Mouse (Mus musculus) kidney, embryonic 14.5 days (tissue): Measurements from ENCODE around the gene Ccr7. TPM values are rescaled to one million over a fixed set of nuclear protein-coding genes. Genes with fewer than 3 reads are reported as not detected.
A peak's percentile ranks its signal among the peaks of the same experiment; 100 is the strongest.

Experiments
- ATAC-seq: fragments of 200-750 bp; cut with Nextera tagmentation; 2 replicates; pipeline ENCODE4 v1.8.0; 2017; ENCODE audit warnings: moderate number of reproducible peaks, mild to moderate bottlenecking, moderate TSS enrichment, moderate library complexity; ENCODE audit not compliant: low FRiP score, low TSS enrichment
- H3K27ac ChIP-seq: fragments of 300-500 bp; sonication (generic); 2 replicates; pipeline ENCODE4 v1.5.1; 2014; ENCODE audit warnings: low read depth, mild to moderate bottlenecking, low read length, moderate library complexity, mixed read lengths
- H3K27me3 ChIP-seq: fragments of 300-500 bp; sonication (generic); 2 replicates; pipeline ENCODE4 v1.6.1; 2014; ENCODE audit warnings: mild to moderate bottlenecking, low read length; ENCODE audit not compliant: control insufficient read depth, insufficient read depth
- H3K36me3 ChIP-seq: fragments of 300-500 bp; sonication (generic); 2 replicates; pipeline ENCODE4 v1.6.1; 2014; ENCODE audit warnings: low read length, mixed read lengths; ENCODE audit not compliant: control insufficient read depth, insufficient read depth
- H3K4me1 ChIP-seq: fragments of 300-500 bp; sonication (generic); 2 replicates; pipeline ENCODE4 v1.6.1; 2014; ENCODE audit warnings: low read length, mixed read lengths; ENCODE audit not compliant: control insufficient read depth, insufficient read depth
- H3K4me2 ChIP-seq: fragments of 300-500 bp; sonication (generic); replicated peaks from 2 replicates; pipeline ENCODE4 v1.6.1; 2014; ENCODE audit warnings: low read depth, mild to moderate bottlenecking, low read length
- H3K4me3 ChIP-seq: fragments of 300-500 bp; sonication (generic); 2 replicates; pipeline ENCODE4 v1.5.1; 2014; ENCODE audit warnings: mild to moderate bottlenecking, low read length
- H3K9ac ChIP-seq: fragments of 300-500 bp; sonication (generic); 2 replicates; pipeline ENCODE4 v1.6.1; 2014; ENCODE audit warnings: low read depth, mild to moderate bottlenecking, low read length, moderate library complexity
- H3K9me3 ChIP-seq: fragments of 300-500 bp; sonication (generic); 2 replicates; pipeline ENCODE4 v1.6.1; 2016; ENCODE audit warnings: low read length; ENCODE audit not compliant: control insufficient read depth
- WGBS: fragments of 180-500 bp; shearing (Covaris S2); extraction: QIAGEN DNeasy Blood & Tissue Kit; methylation state at CpG from one replicate; pipeline ENCODE4 v1.1.7; 2014; 5-methylcytosine and 5-hydroxymethylcytosine counted together
- polyA plus RNA-seq: library from polyadenylated mRNA; unstranded; fragments of >200 nt; fragmentation: Nextera tagmentation; extraction: Ambion mirVana; gene quantifications from 2 replicates; pipeline ENCODE4 v1.2.1, GENCODE M21; 2014

The Ccr7 gene
- polyA plus RNA-seq, 1 experiment from 2014 or later = not detected

- no peaks in the 10 kb centered on the region for H3K36me3 ChIP-seq
- H3K9ac ChIP-seq = no peak overlapping the region
- H3K4me3 ChIP-seq = no peak overlapping the region
- ATAC-seq = no peak
- no peaks in the 10 kb centered on the region for H3K4me1 ChIP-seq
- H3K4me2 ChIP-seq = no peak overlapping the region
- no peak overlapping the region for H3K27ac ChIP-seq
- WGBS = 38% methylated on average over 5 of the region's 5 CpGs
- H3K9me3 ChIP-seq = no peaks in the 10 kb centered on the region
- H3K27me3 ChIP-seq = no peaks in the 10 kb centered on the region
These were observed 6.8 kb upstream of the Ccr7 start for GRCm38 (mm10) chr11:99161648-99162047.

GRCm38 (mm10) chr11:99160228-99160627 lies 5.4 kb upstream of the Ccr7 start:
- 92% methylated on average over 6 of the region's 6 CpGs for WGBS

GRCm38 (mm10) chr11:99155817-99156216 lies 940 bp upstream of the Ccr7 start:
- H3K4me2 ChIP-seq = no peak overlapping the region
- H3K27ac ChIP-seq = no peak overlapping the region
- no peaks in the 10 kb centered on the region for H3K36me3 ChIP-seq
- no peak overlapping the region for H3K4me3 ChIP-seq
- no peaks in the 10 kb centered on the region for H3K27me3 ChIP-seq
- 90% methylated on average over 9 of the region's 9 CpGs for WGBS
- H3K4me1 ChIP-seq = no peaks in the 10 kb centered on the region
- no peak overlapping the region for H3K9ac ChIP-seq
- no peaks in the 10 kb centered on the region for H3K9me3 ChIP-seq
- no peak for ATAC-seq

More at GRCm38 (mm10) chr11:99160228-99160627, 5.4 kb upstream of the Ccr7 start:
- H3K4me1 ChIP-seq = no peaks in the 10 kb centered on the region
- no peaks in the 10 kb centered on the region for H3K27me3 ChIP-seq
- no peaks in the 10 kb centered on the region for H3K9me3 ChIP-seq
- no peaks in the 10 kb centered on the region for H3K36me3 ChIP-seq
- no peak overlapping the region for H3K4me2 ChIP-seq
- no peak overlapping the region for H3K9ac ChIP-seq
- no peak for ATAC-seq
- no peak overlapping the region for H3K4me3 ChIP-seq
- no peak overlapping the region for H3K27ac ChIP-seq

- Histone ChIP-seq H3K27me3 (no peaks in the 10 kb centered on the region), H3K9ac (no peak overlapping the region), H3K9me3 (no peaks in the 10 kb centered on the region), H3K4me3 (no peak overlapping the region), H3K4me1 (peaks cover 7% of the 10 kb centered on the region), H3K27ac (no peak overlapping the region), H3K4me2 (no peak overlapping the region), H3K36me3 (no peaks in the 10 kb centered on the region)
- no peak for ATAC-seq
- WGBS = 47% methylated on average over 7 of the region's 7 CpGs
These were observed 817 bp downstream of the Ccr7 start for GRCm38 (mm10) chr11:99153767-99154753.

- Histone ChIP-seq H3K9me3 (no peaks in the 10 kb centered on the region), H3K27me3 (no peaks in the 10 kb centered on the region), H3K36me3 (no peaks in the 10 kb centered on the region), H3K9ac (no peak overlapping the region), H3K27ac (no peak overlapping the region), H3K4me1 (peaks cover 22% of the 10 kb centered on the region), H3K4me3 (no peak overlapping the region), H3K4me2 (no peak overlapping the region)
- ATAC-seq = no peak
- WGBS = 89% methylated on average over 7 of the region's 7 CpGs
These were observed 2.3 kb downstream of the Ccr7 start for GRCm38 (mm10) chr11:99152323-99153144.

GRCm38 (mm10) chr11:99151333-99151930 lies 3.4 kb downstream of the Ccr7 start:
- Histone ChIP-seq H3K4me3 (no peak overlapping the region), H3K27me3 (no peaks in the 10 kb centered on the region), H3K4me2 (no peak overlapping the region), H3K27ac (no peak overlapping the region), H3K4me1 (peaks cover 30% of the 10 kb centered on the region), H3K9me3 (no peaks in the 10 kb centered on the region), H3K9ac (no peak overlapping the region), H3K36me3 (no peaks in the 10 kb centered on the region)
- WGBS = 69% methylated on average over 11 of the region's 11 CpGs
- ATAC-seq = no peak

GRCm38 (mm10) chr11:99150889-99151288 lies 4.0 kb downstream of the Ccr7 start:
- H3K4me1 ChIP-seq = peaks cover 30% of the 10 kb centered on the region
- H3K9ac ChIP-seq = no peak overlapping the region
- ATAC-seq = no peak
- no peak overlapping the region for H3K27ac ChIP-seq
- 35% methylated on average over 7 of the region's 7 CpGs for WGBS
- H3K4me2 ChIP-seq = no peak overlapping the region
- H3K27me3 ChIP-seq = no peaks in the 10 kb centered on the region
- no peak overlapping the region for H3K4me3 ChIP-seq
- H3K9me3 ChIP-seq = no peaks in the 10 kb centered on the region
- no peaks in the 10 kb centered on the region for H3K36me3 ChIP-seq

- Histone ChIP-seq H3K4me1 (peaks cover 31% of the 10 kb centered on the region), H3K27me3 (no peaks in the 10 kb centered on the region), H3K27ac (peak overlapping the region; percentile 94; the same call in 1 of the 2 replicates), H3K9ac (no peak overlapping the region), H3K36me3 (no peaks in the 10 kb centered on the region), H3K9me3 (no peaks in the 10 kb centered on the region), H3K4me3 (no peak overlapping the region), H3K4me2 (no peak overlapping the region)
- WGBS = 54% methylated on average over 19 of the region's 19 CpGs
- peak; percentile 63 for ATAC-seq
These were observed 4.7 kb downstream of the Ccr7 start for GRCm38 (mm10) chr11:99149898-99150757.
